Mouse (Mus musculus) ovary, postnatal 10 days (tissue): Measurements from ENCODE around the gene Cers5.

ENCODE experiments used
- DNase-seq: peaks from one replicate; pipeline ENCODE4 v3.0.0; 2022; ENCODE audit warnings: low spot score

Gene Cers5

DNA sequence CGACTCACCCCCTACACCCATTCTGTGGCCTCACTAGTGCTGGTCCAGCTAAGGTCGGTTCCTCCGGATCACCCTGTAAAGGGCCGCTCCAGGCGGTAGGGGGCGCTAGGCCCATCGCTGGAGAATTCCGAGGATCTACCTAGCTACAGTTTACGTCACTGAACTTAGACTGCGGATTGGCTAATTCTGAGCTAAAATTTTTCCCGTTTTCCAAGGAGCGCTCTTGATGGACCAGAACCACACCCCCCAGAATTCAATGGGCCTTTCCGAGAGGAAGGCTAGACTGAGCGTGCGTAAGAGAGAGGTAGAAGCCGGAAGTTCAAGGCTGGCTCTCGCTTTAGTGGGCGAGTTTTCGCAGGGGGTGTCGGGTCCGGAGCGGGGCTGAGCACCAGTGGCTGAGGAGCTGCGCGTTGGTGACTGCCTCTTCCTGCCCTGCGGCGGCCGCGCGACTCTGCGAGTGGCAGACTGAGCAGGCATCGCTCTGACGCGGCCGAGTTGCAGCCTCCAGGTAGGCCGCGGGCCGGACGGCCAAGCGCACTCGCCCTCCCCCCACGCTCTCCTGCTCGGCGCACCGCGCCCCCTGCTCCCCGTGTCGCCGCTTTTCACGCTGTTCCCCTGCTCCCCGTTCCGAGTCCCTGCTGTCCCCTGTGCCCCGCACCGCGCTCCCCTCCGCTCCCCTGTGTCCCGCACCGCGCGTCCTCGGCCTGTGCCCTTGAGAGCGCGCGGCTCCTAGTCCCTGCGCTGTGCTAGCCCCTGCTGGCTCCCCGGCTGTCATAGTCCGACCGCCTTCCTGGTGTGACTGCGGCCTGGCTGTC is 47.1 kb downstream of the Cers5 start, which contains the start of gene Cox14:
Gene Cox14 (plus strand): TSS at position 278 of the 815 bp plus-strand sequence.
- peak; percentile 87 for DNase-seq

- DNase-seq: peak; percentile 49
Observed at GRCm38 (mm10) chr15:99724292-99725021, 48.2 kb downstream of the Cers5 start.

- DNase-seq: no peak
Observed at GRCm38 (mm10) chr15:99723515-99724291, 49.0 kb downstream of the Cers5 start.

GRCm38 (mm10) chr15:99723120-99723514 is 49.6 kb downstream of the Cers5 start:
- no peak for DNase-seq

DNA sequence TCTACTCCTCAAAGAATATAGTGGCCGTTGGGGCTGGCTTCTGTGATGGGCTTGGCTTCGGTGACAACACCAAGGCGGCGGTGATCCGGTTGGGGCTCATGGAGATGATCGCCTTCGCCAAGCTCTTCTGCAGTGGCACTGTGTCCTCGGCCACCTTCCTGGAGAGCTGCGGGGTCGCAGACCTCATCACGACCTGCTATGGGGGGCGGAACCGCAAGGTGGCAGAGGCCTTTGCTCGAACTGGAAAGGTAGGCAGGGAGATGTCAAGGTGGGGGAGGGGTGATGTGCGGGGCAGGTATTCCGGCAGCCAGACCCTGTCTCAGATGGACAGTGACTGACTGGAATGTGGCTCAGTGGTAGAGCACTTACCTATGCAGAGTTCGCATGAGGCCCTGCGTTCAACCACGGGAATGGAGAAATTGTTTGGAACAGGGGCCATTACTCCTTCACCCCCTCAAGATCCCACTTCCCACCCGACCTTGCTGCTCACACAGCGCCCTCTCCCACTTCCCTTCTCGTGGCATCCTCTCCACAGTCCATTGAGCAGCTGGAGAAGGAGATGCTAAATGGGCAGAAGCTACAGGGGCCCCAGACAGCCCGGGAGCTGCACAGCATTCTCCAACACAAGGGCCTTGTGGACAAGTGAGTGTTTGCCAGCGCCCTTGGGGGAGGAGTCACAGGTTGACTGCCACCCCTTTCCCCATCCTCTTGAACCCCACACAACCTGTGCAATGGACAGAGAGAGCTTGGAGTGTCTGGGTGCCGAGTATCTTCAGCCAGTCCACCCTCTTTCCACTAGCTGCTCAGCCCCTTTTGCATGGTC is 50.6 kb downstream of the Cers5 start:
- no peak for DNase-seq

- DNase-seq: no peak
Observed at GRCm38 (mm10) chr15:99719865-99720264, 52.8 kb downstream of the Cers5 start.

- DNase-seq: no peak
Observed at GRCm38 (mm10) chr15:99718461-99719021, 54.1 kb downstream of the Cers5 start.

- DNase-seq: no peak
Observed at GRCm38 (mm10) chr15:99717386-99718334, 55.0 kb downstream of the Cers5 start, which contains the start of gene Gpd1. Gene Gpd1 (plus strand): TSS chr15:99717515.

- DNase-seq: no peak
Observed at GRCm38 (mm10) chr15:99716814-99717213, 55.9 kb downstream of the Cers5 start.

DNA sequence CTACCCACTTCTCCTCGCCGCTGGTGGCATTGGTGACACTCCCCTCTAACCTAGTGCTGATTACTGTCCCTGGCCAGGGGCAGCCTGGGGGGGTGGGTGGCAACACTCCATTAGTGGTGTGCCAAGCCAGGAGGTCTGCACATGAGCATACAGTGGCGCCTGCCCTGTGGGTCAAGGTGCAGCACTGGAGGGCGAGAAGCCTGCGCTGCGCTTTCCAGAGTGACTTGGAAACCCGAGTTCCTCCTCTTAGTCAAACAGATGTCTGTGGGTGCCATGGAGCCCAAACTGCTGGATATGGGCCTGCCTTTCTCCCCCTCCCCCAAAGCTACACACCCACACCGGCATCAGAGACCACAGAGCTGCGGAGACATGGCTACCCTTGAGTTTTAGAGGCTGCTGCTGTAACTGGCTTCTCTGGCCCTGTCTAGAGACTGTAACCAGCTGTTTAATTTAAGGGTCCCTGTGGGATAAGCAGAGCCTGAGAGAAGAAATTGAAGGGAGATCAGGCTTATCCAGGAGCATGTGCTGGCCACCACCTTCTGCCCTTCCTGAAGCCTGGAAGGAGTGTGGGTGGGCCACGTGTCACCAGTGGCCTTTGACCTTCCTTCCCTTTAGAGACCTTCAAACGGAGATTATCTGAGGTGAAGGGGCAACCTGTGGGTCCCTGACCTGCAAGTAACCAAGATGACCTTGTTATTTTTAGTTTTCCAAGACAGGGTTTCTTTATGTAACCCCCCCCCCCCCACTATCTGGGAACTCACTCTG is 56.5 kb downstream of the Cers5 start:
- no peak for DNase-seq

- no peak for DNase-seq
Observed at GRCm38 (mm10) chr15:99715361-99715865, 57.3 kb downstream of the Cers5 start.

- no peak for DNase-seq
Observed at GRCm38 (mm10) chr15:99714858-99715257, 57.8 kb downstream of the Cers5 start.

- DNase-seq: no peak
Observed at GRCm38 (mm10) chr15:99714206-99714605, 58.5 kb downstream of the Cers5 start.

- DNase-seq: no peak
Observed at GRCm38 (mm10) chr15:99713569-99713968, 59.1 kb downstream of the Cers5 start.

DNA sequence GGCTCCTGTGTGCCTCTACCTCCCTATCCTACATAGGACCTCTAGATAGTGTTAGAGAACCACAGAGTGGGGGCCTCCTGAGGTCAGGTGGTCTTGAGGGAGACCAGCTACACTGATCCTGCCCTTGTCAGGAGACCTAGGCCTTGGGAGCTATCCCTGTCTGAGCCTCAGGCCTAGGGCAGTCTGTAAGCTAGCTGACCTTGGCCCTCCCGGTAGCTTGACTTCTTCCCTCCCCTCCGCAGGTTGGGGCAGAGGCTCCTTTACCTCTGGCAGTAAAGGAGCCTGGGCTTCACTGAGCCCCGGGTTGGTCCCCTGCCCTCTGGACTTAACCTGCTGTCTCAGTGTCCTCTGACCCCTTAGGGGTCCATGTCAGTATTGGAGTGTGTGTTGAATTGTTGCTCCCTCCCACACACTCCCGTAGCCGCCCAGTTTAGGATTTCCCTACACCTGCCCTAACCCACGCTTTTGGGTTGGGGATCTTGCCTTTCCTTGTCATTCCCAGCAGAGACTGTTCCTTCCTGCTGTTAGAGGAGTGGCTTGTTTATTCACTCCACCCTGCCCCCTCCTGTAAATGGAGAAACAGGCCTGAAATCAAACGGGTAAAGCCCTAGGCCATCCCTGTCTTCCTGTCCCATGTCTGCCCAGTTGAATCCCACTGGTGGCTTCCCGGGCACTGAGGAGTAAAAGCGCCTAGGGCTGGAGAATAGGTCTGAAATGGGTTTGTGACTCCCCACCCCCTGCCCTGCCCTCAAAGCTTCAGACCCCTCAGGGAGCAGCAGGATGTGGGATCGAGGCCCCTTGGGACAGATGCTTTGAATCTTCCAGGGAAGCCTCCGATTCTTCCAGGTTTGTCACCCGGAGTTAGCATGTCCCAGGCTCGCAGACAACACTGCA is 59.8 kb downstream of the Cers5 start:
- DNase-seq: no peak

DNA sequence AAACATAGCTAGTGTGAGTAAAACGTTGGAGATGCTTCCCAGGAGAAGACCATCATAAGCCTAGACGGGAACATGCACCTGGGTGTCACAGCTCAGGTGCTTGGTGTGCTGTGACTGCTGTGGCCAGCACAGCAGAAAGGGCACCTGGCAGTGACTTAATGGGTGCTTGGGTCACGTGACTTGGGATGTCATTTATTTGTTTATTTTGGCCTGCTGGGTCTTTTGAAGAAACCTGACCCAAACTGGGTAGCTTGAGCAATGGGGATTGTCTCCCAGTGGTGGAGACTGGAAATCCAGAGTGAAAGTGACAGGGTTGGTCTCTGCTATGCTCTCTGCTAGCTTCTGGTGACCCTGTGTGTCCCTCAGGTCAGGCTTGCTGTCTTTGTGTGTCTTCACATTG is 61.2 kb downstream of the Cers5 start:
- DNase-seq: no peak

DNA sequence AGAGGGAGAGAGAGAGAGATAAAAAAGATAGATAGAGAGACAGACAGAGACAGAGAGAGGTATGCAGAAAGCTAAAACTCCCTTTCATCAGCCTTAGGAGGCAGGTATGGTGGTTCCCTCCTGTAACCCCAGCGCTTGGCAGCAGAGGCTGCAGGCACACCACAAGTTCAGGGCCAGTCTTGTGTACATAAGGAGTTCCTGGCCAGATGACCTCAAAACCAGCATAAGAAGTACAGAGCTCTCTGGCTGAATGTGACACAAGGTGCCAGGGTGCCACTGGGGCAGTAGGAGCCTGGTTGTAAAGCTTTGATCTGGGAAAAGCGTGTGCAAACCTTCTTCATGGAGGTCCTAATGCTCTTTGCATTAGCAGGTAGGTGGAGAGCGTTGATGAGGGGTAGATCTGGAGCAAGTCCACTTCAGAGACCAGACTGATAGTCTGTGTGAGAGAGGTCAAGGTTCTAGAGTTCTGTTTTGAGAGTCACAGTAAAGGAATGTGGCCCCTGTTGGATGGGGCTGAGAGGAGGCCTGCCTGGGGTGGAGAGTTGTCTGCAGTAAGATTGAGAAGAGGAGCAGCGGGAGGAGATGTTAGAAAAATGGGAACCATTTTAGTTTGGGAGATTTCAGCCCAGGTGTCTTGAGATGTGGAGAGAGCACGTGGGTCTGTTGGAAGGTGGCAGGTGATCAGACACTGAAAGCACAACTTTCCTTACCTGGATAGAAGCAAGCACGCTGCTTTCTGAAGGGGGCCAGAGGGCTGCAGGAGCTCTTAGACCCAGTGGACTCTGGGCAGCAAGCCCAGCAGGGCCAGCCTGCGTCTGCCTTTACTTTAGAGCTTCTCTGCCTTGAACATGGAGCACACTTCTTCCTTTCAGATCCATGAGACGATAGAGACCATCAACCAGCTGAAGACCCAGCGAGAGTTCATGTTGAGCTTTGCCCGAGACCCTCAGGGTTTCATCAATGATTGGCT is 62.2 kb downstream of the Cers5 start:
- DNase-seq: no peak
